Mouse (Mus musculus): ENCODE results near the gene Adtrp.

Gene Adtrp

DNA sequence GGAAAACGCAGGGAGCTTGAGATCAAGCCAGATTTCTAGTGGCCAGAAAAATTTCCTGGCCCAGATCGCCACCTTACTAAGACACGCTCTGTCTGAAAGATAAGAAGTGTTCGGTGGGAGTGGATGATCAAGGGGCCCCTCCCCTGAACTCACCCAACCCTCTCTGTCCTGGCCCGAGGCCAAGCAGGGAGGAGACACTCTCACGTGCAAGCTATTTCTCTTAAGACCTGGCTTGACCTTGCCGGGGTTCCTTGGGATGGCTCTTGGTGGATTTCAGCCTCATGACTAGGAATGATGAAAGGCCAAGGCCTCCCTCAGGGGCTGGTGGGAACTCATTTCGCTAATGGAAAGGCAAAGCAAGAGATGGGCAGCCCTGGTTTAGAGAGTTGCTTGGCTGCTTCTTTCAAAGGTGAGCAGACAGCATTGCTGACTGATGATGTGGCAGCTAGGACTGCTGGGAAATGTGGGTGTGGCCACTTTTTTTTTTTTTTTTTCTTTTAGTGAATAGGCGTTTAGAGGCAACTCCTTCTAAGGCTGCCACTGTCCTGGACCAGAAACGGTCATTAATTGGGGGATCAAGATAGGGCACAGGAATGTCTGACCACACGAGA lies at the start of gene Adtrp:
Adtrp (minus strand) TSS at position 169 of the 611 bp plus-strand sequence.
- no peak for DNase-seq (ENCODE audit: low read depth in 2 of 2, low spot score in 2 of 2)

DNA sequence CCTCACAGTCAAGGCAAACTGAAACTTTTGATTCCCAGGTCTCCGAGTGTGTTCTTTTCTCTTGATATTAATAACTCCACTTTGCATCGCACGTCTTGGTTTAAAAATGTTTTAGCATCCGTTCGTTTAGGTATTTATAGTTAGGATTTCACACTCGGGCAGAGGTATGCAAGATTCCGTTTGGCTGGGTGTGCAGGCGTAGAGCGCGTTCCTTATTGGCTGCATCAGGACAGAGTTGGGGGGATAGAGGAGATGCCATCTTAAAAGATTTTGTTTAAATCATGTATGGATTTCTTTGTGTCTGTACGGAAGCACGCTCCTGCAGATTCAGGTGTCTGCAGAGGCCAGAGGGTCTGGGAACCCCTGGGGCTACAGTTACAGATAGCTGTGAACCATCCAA lies 44.5 kb upstream of the Adtrp start:
- no peak for DNase-seq (ENCODE audit: low read depth in 2 of 2, low spot score in 2 of 2)

DNA sequence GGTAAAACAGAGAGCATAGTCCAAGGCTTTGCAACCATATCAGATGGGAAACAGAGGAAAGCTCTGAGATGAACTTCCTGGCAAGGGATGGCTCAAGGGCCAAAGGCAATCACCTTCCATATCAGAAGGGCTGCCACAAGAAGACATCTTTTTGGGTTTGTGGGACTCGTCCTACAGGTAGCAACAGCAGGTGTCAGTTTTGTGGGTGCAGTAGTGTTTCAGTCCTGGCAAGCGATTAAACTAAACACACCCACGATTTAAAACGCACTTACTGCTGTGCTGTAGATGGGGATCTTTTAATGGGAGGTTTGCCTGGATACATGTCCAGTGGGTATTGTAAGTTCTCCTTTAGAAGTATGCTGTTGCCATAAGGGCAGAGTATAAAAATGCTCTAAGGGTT lies 43.1 kb upstream of the Adtrp start:
- DNase-seq (ENCODE audit: low read depth in 2 of 2, low spot score in 2 of 2), result no peak

DNA sequence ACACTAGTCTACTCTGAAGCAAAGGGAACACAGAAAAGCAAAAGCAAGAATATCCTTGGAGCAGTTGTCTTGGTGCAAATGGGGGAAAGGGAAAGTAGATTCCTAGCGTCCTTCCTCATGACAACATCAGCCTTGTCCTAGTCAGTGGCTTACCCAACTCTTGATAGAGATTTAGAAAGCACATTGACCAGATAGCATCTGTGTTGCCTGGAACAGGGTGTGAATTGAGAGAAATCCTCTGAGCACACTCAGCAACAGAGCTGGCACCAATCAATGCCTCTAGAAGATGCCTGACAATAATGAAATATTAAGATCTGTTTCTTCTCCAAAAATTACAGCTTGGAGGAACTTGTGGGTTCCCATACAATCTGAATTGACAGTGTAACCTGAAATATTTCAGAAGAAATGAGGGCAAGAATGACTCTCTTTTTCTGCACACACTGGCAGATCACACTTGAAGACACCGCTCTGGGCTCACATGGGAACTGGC lies 42.7 kb upstream of the Adtrp start:
- DNase-seq (ENCODE audit: low read depth in 2 of 2, low spot score in 2 of 2), result no peak

DNA sequence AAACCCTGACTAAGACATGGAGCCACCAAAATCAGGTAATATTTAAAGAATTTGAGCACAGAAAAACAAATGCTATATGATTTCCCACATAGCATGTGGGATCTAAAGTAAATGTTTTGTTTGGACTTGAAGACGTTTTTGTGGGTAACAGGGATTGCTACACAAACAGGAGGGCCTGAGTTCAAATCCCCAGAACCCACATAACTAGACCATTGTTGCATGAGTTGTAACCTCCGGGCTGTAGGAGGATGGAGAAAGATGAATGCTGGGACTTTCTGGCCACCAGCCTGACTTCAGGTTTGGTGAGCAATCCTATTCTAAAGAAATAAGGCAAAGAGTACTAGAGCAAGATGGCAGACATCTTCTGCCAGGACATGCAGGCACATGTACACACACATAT lies 41.2 kb upstream of the Adtrp start:
- no peak for DNase-seq (ENCODE audit: low read depth in 2 of 2, low spot score in 2 of 2)

DNA sequence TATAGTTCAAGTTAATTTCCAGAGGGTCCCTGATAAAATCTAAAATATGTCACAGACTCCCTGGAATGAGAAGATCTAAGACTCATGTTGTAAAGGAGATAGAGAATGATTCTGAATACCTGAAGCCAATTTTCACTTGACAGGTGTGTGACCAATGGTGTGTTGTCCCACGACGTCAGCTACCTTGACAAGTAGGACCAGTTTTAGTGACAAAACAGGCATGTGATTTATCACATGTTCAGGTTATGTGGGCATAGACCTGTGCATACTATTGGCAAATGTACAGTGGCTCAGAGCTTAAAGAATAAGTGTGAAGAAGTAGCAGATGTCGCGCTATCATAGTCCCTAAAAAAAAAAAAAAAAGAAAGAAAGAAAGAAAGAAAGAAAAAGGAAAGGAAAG lies 38.6 kb upstream of the Adtrp start:
- DNase-seq (ENCODE audit: low read depth in 2 of 2, low spot score in 2 of 2), result no peak

DNA sequence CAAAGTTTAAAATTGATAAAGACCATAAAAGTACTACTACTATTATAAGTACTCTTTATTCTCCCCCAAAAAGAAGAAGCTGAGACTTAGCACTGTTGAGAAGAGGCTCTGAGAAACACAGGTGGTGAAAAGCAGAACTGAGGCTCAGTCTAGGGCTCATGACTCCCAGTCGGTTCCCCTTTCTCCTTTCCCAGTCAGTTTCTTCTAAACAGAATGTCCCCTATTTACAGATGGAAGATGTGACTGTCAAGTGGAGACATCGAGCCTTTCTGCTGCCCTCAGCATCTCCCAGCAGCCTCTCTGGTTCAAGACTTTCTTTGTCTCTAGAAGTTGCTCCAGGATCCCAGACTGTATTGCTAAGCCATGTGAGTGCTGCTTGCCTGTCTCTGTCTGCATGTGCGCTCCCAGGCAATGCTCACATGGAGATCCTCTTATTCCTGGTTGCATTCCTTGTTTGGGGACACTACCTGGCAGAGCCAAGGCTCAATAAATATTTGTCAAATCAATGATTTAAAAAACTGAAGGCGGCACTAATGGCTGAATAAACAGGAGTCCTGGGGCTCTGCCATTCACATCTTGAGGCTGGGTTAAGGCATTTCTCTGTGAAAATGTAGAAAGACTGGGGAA lies 36.3 kb upstream of the Adtrp start:
- DNase-seq (ENCODE audit: low read depth in 2 of 2, low spot score in 2 of 2), result no peak

DNA sequence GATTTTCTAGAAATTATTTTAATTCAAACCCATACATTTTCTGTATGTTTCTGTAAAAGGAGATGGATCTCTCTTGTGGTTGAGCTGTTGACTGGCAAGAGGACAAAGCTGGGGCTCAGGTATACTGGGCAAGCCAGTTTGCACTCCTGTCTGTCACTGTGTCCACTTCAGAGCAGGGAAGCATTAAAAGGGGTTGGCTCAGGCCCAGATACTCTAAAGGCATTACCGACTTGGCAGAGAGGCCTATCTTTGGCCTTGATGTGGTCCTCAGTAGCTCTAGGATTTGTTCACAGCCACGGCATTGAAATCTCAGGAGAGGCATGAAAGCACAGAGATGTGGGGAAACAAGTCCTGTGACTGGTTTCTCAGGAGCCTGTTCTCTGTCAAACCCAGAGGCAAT lies 33.7 kb upstream of the Adtrp start:
- no peak for DNase-seq (ENCODE audit: low read depth in 2 of 2, low spot score in 2 of 2)

DNA sequence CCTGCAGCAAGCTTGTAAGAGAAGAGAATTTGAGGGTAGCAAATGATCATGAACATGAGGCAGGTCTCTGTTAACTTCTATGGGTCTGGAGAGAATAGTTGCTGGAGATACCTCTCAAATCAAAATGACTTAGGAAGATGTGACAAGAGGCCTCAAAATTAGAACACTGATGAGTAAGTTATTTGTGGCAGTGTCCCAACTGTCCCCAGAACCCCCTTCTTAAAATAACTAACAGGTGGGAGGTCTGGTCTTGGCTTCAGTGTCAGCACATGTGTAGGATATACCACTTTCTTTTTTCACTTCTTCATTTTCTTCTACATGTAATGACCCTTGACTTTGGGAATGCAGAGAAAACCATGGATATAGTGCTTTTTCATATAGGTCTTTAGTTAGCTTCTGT lies 33.0 kb upstream of the Adtrp start:
- no peak for DNase-seq (ENCODE audit: low read depth in 2 of 2, low spot score in 2 of 2)

DNA sequence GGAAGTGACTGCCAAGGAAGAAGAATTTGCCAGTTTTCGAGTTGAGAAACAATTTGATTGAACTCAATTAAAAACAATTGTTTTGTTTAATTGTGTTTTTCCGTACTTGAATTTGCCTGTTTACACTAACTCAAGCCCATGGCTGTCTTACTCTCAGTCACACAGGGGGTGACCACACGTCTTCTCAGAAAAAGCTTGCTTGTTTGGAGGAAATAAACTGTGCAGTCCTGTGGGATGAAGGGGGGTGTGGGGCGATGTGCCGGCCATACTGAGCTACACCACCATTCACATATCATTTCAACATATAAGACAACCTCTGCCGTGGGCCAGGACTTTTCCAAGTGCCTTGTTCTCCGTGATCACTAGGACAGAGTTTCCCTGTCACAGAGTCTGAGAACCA lies 25.2 kb upstream of the Adtrp start:
- DNase-seq (ENCODE audit: low read depth in 2 of 2, low spot score in 2 of 2), result no peak

DNA sequence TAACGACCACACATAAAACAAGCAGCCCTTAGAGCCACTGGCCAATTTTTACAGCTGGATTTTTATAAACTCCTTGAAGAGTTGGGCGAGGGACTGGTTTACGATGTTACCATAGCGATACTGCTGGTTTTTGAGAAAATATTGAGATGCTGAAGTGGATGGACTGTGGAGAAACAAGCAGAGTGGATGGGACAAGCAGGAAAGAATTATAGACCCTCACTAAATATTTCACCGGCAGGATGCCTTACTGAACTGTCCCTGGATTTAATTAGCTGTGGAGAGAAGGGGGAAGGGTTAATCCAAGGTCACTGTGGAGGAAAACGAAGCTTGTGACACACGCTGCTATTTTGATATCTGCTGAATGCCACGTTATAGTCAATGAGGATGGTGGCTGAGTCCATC lies 24.7 kb upstream of the Adtrp start:
- no peak for DNase-seq (ENCODE audit: low read depth in 2 of 2, low spot score in 2 of 2)

DNA sequence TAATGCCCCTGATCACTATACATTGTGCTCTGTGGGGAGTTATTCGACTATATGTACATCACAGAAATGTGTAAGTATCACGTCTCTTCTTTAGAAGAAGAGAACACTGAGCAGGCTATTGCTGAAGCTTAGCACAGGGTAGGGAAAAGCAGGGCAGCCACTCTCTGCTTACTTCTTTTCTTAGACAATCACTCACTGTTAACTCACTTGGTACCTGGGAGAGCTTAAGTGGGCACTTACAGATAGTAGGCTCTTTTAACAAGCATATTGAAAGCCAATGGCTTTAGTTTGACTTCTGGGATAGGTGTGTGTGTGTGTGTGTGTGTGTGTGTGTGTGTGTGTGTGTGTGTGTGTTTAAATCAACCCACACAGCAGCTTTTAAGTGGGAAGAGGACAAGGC lies 20.0 kb upstream of the Adtrp start:
- DNase-seq (ENCODE audit: low read depth in 2 of 2, low spot score in 2 of 2), result no peak

DNA sequence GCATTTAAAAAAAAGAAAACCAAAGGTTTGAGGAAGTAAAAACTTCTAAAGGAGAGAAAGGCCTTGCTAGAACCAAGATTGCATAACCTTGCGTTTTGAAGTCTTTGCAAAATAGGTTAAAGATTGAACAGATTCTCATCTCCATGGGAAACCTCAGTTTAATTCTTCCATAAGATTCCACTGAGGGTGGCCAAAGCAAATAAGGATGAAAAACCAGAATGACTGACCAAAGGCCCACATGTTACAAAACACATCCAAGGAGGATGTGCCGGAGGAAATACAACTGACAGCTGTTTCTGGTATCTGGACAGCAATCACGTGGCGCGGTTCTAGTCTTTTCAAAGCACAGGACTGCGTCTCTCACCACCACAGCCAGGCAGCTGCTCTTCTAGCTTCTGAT lies 18.1 kb upstream of the Adtrp start:
- DNase-seq (ENCODE audit: low read depth in 2 of 2, low spot score in 2 of 2), result no peak

DNA sequence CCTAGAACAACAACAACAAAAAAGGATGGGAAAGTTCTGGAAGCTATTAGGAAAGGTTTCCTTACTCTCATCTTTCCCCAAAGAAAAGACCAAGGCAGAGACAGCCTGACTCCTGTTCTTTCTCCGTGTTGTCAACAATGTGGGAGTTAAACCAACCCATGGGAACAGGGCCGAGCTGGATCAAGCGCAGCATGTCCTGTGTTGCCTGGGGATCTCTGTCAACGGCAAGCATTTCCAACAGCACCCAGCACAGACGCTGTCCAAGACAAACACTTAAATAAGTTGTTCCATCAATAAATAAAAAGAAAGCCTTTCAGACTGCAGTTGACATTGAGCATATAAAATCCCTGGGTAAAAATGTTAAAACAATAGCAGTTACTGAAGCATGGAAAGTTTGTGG lies 17.6 kb upstream of the Adtrp start:
- no peak for DNase-seq (ENCODE audit: low read depth in 2 of 2, low spot score in 2 of 2)

DNA sequence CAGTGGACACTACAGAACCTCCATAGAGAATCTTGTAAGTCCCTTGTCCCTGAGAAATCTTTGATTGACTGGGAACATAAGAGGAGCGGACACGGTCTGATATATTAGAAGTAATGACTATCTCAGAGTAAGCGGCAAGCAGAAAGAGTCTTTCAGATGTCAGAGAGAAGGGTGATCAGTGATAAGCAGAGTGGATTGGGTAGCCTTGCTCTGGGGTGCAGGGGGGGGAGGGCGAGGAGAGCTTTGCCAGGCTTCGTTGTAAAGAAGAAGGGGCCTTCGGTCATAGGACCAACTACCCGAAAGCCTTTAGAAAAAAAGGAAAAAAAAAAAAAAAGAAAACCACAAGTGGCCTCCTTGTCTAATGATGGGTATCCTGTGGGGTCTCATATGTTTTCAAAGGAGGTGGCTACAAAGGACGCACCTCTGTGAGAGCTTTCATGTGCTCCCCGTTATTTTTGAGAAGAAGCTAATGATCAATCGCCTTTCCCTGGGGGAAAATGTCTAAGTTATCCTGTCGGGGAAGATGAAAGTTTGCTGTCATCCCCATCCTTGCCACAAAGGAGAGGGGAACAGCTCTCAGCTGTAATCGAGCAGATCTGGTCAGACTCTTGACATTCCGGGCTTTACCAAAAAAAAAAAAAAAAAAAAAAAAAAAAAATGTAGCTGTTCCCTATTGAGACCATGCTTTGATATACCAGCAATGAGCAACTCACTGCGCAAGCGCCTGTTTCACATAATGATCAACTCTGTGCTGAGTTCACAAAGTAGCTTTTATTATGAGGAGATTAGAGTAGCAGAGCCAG lies 13.3 kb upstream of the Adtrp start:
- no peak for DNase-seq (ENCODE audit: low read depth in 2 of 2, low spot score in 2 of 2)

DNA sequence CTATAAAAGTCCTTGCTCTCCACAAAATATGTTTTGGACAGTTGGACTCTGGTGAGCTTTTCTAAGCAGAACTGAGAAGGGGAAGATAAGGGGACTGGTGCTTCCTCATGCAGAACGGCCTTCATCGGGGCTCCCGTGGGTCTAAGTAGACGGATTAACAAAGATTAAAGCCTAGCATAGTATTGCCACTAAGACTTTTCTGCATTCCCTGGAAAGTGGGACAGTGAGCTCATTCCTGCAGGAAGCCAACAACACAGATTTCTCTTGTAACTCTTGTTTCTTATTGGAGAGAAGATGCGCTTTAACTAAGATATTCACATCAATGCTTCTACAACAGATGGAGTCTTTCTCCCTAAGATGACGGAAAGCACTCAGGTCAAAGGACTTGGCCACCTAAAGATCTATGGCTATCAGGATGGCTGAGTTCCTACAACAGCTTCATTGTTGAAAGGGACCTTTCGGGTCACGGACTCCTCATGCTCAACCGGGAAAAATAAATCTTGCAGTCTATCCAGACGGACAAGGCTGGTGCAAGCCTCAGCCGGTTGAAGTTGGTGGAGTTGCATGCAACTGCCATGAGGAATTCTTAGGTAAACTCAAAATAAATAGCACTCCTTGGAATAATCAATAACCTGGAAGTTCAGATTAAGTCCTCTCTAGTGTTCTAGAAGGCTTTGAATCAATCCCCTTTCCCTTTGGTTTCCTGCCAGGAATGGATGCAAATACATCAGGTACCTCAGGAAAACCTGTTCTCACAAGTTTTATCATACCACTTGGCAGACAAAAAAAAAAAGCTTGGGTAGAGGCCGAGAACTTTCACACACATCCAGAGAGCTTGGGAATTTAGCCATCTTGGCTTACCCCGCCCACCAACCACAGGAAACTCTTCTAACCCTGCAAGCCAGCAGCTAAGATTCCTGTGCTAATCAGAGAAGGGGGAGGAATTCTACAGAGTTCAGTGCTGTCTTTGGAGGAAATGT lies 8.0 kb upstream of the Adtrp start:
- no peak for DNase-seq (ENCODE audit: low read depth in 2 of 2, low spot score in 2 of 2)

DNA sequence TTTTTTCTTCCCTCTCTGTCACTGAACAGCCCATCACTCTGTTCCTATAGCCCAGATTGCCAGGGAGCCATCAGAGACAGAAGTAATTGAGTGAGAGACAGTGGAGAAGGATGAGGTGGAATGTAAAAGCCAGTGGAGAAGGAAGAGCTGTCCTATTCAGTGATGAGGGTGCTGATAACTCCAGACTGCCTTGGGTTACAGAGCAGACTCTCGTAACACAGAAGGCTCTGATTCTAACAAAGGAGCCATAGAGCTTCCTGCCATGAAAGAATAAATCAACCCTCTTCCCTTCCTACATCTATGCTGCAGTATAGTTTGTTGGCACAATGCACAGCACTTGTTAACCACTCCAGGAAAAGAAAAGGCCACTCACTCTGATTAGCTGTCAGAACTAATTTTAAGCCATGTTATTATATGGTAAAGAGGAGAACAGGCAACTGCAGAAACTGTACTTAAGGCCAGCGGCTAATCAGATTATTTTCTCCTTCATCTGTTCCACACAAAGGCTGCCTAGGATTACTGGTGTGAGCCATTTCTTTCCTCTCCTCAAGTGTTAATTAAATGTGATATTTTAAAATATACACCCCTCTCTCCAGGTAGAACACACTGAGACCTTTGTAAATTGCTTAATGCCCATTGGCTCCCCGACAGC lies 3.4 kb upstream of the Adtrp start:
- DNase-seq (ENCODE audit: low read depth in 2 of 2, low spot score in 2 of 2), result no peak

DNA sequence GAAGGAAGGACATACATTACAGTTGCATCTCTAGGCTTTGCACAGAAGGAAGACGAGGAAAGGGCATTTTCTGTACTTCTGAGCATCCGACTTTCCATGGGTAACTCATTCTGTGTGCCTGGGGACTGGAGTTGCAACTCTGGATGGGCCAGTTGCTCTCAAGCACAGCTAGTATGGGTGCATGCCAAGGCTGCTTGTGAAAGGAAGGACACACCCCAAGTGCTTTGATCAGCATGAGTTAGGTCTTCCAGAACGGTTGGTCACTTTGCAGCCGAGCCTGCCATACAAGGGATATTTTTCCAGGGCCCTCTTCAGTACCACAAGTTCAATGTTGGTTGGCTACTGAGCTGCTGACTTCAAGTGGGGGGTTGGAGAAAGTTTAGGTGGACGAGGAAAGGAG lies 968 bp downstream of the Adtrp start:
- no peak for DNase-seq (ENCODE audit: low read depth in 2 of 2, low spot score in 2 of 2)

DNA sequence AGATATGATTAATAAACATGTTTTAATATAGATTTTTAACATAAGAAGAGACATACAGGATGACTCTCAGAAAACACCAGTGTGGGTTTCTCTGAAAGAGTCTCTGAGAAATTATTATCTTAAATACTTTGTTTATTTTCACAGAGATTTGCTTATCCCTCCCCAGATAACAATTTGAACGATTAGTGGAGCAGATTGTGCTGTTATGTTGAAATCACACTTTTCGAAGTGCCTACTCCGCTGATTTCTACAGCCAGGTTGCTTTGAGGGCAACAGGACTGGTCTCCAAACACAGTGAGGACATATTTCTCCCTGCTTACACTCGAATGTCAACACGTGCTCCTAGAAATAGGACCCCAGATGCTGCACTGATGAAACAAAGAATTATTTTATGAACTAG lies 2.5 kb downstream of the Adtrp start:
- no peak for DNase-seq (ENCODE audit: low read depth in 2 of 2, low spot score in 2 of 2)

DNA sequence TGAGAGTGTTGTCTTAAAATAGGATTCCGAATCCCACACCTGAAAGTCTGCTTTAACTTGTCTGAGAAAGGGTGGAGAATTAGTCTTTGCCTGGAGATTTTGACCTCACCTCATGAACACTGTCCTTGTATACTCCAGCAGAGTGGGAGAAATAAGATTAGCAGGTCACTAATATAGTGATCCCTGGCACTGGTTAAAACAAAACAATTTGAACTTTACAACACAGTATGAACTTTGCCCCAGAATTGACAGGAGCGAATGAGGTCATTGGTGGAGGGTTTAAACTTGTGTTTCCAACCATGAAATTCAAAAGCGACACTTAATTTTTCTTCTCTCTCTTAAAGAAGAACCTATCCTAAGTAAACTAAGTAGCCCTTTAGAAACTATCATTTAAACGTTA lies 3.4 kb downstream of the Adtrp start:
- no peak for DNase-seq (ENCODE audit: low read depth in 2 of 2, low spot score in 2 of 2)

Data from CD8-positive naive resting alpha-beta T cell, adult 2 months (primary cell).